Mouse (Mus musculus) testis, postnatal 10 days (tissue): ENCODE measurements at regions not wholly inside any gene's neighbourhood (a gene's known extent, or its start where the extent isn't known, plus 50 kb on each side); places are given as distances from the start of the nearest gene placed in this dataset.

Source experiments
- DNase-seq: peaks from one replicate; pipeline ENCODE4 v3.0.0; 2021; ENCODE audit warnings: low spot score

GRCm38 (mm10) chr7:124455659-124456058 is 473.0 kb downstream of the Hs3st4 start:
- DNase-seq: no peak

GRCm38 (mm10) chr7:124487326-124487725 is 504.7 kb downstream of the Hs3st4 start:
- DNase-seq: no peak

- DNase-seq: no peak
Observed at GRCm38 (mm10) chr7:124491109-124491793, 508.6 kb downstream of the Hs3st4 start.

- no peak for DNase-seq
Observed at GRCm38 (mm10) chr7:124491851-124492390, 509.3 kb downstream of the Hs3st4 start.

GRCm38 (mm10) chr7:124500636-124501035 is 518.0 kb downstream of the Hs3st4 start:
- no peak for DNase-seq

- no peak for DNase-seq
Observed at GRCm38 (mm10) chr7:124502760-124503159, 520.1 kb downstream of the Hs3st4 start.

GRCm38 (mm10) chr7:124549038-124549437 is 566.4 kb downstream of the Hs3st4 start:
- no peak for DNase-seq

GRCm38 (mm10) chr7:124557213-124557612 is 574.5 kb downstream of the Hs3st4 start:
- DNase-seq: no peak

GRCm38 (mm10) chr7:124570804-124571203 is 588.1 kb downstream of the Hs3st4 start:
- DNase-seq: no peak

- DNase-seq: peak; percentile 37
Observed at GRCm38 (mm10) chr7:124573666-124574065, 591.0 kb downstream of the Hs3st4 start.

GRCm38 (mm10) chr7:124581342-124581741 is 598.7 kb downstream of the Hs3st4 start:
- no peak for DNase-seq

GRCm38 (mm10) chr7:124585296-124585695 is 602.6 kb downstream of the Hs3st4 start:
- DNase-seq: no peak

- DNase-seq: no peak
Observed at GRCm38 (mm10) chr7:124591369-124591768, 608.7 kb downstream of the Hs3st4 start.

GRCm38 (mm10) chr7:124593462-124593861 is 610.8 kb downstream of the Hs3st4 start:
- DNase-seq: no peak

- no peak for DNase-seq
Observed at GRCm38 (mm10) chr7:124600767-124601166, 618.1 kb downstream of the Hs3st4 start.

- no peak for DNase-seq
Observed at GRCm38 (mm10) chr7:124604581-124604980, 621.9 kb downstream of the Hs3st4 start.

GRCm38 (mm10) chr7:124605978-124606377 is 623.3 kb downstream of the Hs3st4 start:
- no peak for DNase-seq

- no peak for DNase-seq
Observed at GRCm38 (mm10) chr7:124607061-124607460, 624.4 kb downstream of the Hs3st4 start.

- no peak for DNase-seq
Observed at GRCm38 (mm10) chr7:124610437-124610836, 627.8 kb downstream of the Hs3st4 start.

- DNase-seq: no peak
Observed at GRCm38 (mm10) chr7:124647131-124647530, 664.5 kb downstream of the Hs3st4 start.

- DNase-seq: no peak
Observed at GRCm38 (mm10) chr7:124667180-124667968, 684.7 kb downstream of the Hs3st4 start.

GRCm38 (mm10) chr7:124668058-124668457 is 685.4 kb downstream of the Hs3st4 start:
- no peak for DNase-seq

GRCm38 (mm10) chr7:124670477-124670876 is 687.8 kb downstream of the Hs3st4 start:
- DNase-seq: no peak
